Mouse (Mus musculus) liver, postnatal 0 days (tissue): Measurements from ENCODE around the gene Sdha. TPM values are rescaled to one million over a fixed set of nuclear protein-coding genes. Genes with fewer than 3 reads are reported as not detected.

ENCODE experiments used
- ATAC-seq: fragments of 200-750 bp; cut with Nextera tagmentation; 2 replicates; pipeline ENCODE4 v1.8.0; 2017; ENCODE audit warnings: mild to moderate bottlenecking, moderate library complexity
- DNase-seq: peaks from one replicate; pipeline ENCODE4 v3.0.0-alpha.2; 2016
- H3K27ac ChIP-seq: fragments of 300-500 bp; sonication (generic); 2 replicates; pipeline ENCODE4 v1.5.1; 2014; ENCODE audit warnings: antibody characterized with exemption, moderate library complexity, mild to moderate bottlenecking, low read depth
- H3K27me3 ChIP-seq: fragments of 300-500 bp; sonication (generic); 2 replicates; pipeline ENCODE4 v1.6.1; 2014; ENCODE audit warnings: low read length, control low read depth, mixed read lengths; ENCODE audit not compliant: insufficient read depth
- H3K36me3 ChIP-seq: fragments of 300-500 bp; sonication (generic); replicated peaks from 2 replicates; pipeline ENCODE4 v1.6.1; 2014; ENCODE audit warnings: mild to moderate bottlenecking, control low read depth, low read length, moderate library complexity, mixed read lengths; ENCODE audit not compliant: insufficient read depth
- H3K4me1 ChIP-seq: fragments of 300-500 bp; sonication (generic); 2 replicates; pipeline ENCODE4 v1.6.1; 2014; ENCODE audit warnings: antibody characterized with exemption, mild to moderate bottlenecking, control low read depth; ENCODE audit not compliant: insufficient read depth
- H3K4me2 ChIP-seq: fragments of 300-500 bp; sonication (generic); 2 replicates; pipeline ENCODE4 v1.6.1; 2014; ENCODE audit warnings: low read depth, mild to moderate bottlenecking, low read length, moderate library complexity, mixed read lengths
- H3K4me3 ChIP-seq: fragments of 300-500 bp; sonication (generic); 2 replicates; pipeline ENCODE4 v1.5.1; 2014; ENCODE audit warnings: low read depth, low read length
- H3K9ac ChIP-seq: fragments of 300-500 bp; sonication (generic); replicated peaks from 2 replicates; pipeline ENCODE4 v1.6.1; 2014; ENCODE audit warnings: mild to moderate bottlenecking, moderate library complexity
- H3K9me3 ChIP-seq: fragments of 300-500 bp; sonication (generic); 2 replicates; pipeline ENCODE4 v1.6.1; 2016; ENCODE audit warnings: mild to moderate bottlenecking, control low read depth, low read length, mixed read lengths
- CTCF ChIP-seq: sonication (generic); IDR thresholded peaks from 2 replicates; pipeline ENCODE4 v1.5.1; 2016; ENCODE audit warnings: antibody characterized with exemption, low read depth
- EP300 ChIP-seq: IDR thresholded peaks from 2 replicates; pipeline ENCODE4 v1.6.1; 2016; ENCODE audit warnings: antibody characterized with exemption, low read depth, mild to moderate bottlenecking
- WGBS: fragments of 180-500 bp; shearing (Covaris S2); extraction: QIAGEN DNeasy Blood & Tissue Kit; methylation state at CpG from one replicate; pipeline ENCODE4 v1.1.7; 2014; ENCODE audit not compliant: insufficient replicate concordance; 5-methylcytosine and 5-hydroxymethylcytosine counted together
- polyA plus RNA-seq: library from polyadenylated mRNA; unstranded; fragments of >200 nt; fragmentation: Nextera tagmentation; extraction: Ambion mirVana; gene quantifications from 2 replicates; pipeline ENCODE4 v1.2.1, GENCODE M21; 2015

Gene Sdha
- polyA plus RNA-seq, 1 experiment from 2014 or later: 154 TPM

DNA sequence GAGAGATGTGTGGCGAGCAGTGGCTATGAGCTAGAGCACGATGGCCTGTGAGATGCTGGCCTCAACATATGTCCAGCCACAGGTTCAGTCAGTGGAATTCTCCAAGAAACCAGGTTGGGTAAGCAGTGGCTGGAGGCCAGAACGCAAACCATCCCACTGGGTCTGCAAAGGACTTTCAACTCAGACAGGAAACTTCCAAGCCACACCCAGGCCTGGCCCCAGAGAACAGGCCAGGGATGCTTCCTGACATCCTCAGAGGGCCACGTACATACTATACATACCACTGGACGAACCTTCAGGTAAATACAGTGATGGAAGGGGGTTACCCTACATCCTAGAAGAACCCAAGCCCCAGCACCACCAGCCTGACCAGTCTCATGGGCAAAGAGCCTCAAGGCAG, 60.4 kb downstream of the Sdha start:
- TF ChIP-seq CTCF (no peak), EP300 (no peak)
- ATAC-seq: no peak
- Histone ChIP-seq H3K27ac (no peak overlapping the region), H3K4me1 (peaks cover 5% of the 10 kb centered on the region), H3K4me2 (no peak overlapping the region), H3K9ac (no peak overlapping the region), H3K9me3 (no peaks in the 10 kb centered on the region), H3K36me3 (no peaks in the 10 kb centered on the region), H3K4me3 (no peak overlapping the region), H3K27me3 (peaks cover 8% of the 10 kb centered on the region; the same call in 1 of the 2 replicates)
- no peak for DNase-seq
- 79% methylated on average over 5 of the region's 5 CpGs for WGBS

DNA sequence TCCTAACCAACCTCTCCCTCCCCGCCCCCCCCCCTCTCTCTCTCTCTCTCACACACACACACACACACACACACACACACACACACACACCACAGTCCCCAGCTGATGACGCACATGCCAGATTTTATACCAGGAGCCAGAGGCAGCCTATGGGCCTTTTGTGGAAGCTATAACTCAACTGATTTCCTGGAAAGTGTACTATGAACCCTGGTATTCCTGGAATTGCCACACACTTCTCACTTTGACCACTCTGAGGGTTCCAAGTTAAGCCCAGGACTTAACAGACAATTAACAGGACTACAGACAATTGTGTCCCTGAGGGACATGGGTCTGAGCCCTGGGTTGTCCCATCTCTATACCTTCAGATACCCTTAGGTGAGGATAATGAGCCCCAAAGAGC, 67.8 kb downstream of the Sdha start:
- no peak overlapping the region for H3K4me3 ChIP-seq
- no peaks in the 10 kb centered on the region for H3K27me3 ChIP-seq
- DNase-seq (no peak), ATAC-seq (peak; percentile 76)
- H3K4me2 ChIP-seq: no peak overlapping the region
- H3K4me1 ChIP-seq: no peaks in the 10 kb centered on the region; the same call in 1 of the 2 replicates
- no peaks in the 10 kb centered on the region for H3K36me3 ChIP-seq
- H3K27ac ChIP-seq: no peak overlapping the region
- 55% methylated on average over 1 of the region's 2 CpGs for WGBS
- no peaks in the 10 kb centered on the region for H3K9me3 ChIP-seq
- TF ChIP-seq CTCF (no peak), EP300 (no peak)
- no peak overlapping the region for H3K9ac ChIP-seq

GRCm38 (mm10) chr13:74275726-74276125, 74.4 kb downstream of the Sdha start:
- no peak overlapping the region for H3K4me2 ChIP-seq
- no peaks in the 10 kb centered on the region for H3K36me3 ChIP-seq
- H3K27ac ChIP-seq: no peak overlapping the region
- H3K4me3 ChIP-seq: no peak overlapping the region
- no peaks in the 10 kb centered on the region for H3K27me3 ChIP-seq
- peaks cover 2% of the 10 kb centered on the region; the same call in 1 of the 2 replicates for H3K4me1 ChIP-seq
- 42% methylated on average over 4 of the region's 4 CpGs for WGBS
- DNase-seq: no peak
- no peaks in the 10 kb centered on the region for H3K9me3 ChIP-seq
- TF ChIP-seq EP300 (no peak; the same call in 1 of the 2 replicates), CTCF (no peak)
- no peak overlapping the region for H3K9ac ChIP-seq
- ATAC-seq: peak; percentile 29

Other genes starting within 250 kb of the Sdha start
- gene Slc9a3, start 228.8 kb downstream of the Sdha start, polyA plus RNA-seq: not detected in 2 replicates
- gene Exoc3, start 141.5 kb downstream of the Sdha start, polyA plus RNA-seq: 15.7 and 19.6 TPM in 2 replicates
- gene Ahrr, start 57.9 kb downstream of the Sdha start, polyA plus RNA-seq: 0.21 and 0.36 TPM in 2 replicates
- 83.1 and 86.2 TPM in 2 replicates for gene Pdcd6, start 32.7 kb downstream of the Sdha start, polyA plus RNA-seq
- gene Ccdc127, start within 50 bp of the Sdha start, polyA plus RNA-seq: 14.3 and 14.8 TPM in 2 replicates
- not detected in 2 replicates for gene Lrrc14b, start 13.7 kb upstream of the Sdha start, polyA plus RNA-seq
- gene Zfp72, start 40.6 kb upstream of the Sdha start, polyA plus RNA-seq: 0.60 and 0.70 TPM in 2 replicates
- 121 and 125 TPM in 2 replicates for gene Ftl1-ps1, start 49.4 kb upstream of the Sdha start, polyA plus RNA-seq
- 7.7 and 8.0 TPM in 2 replicates for gene Zfp825, start 143.7 kb upstream of the Sdha start, polyA plus RNA-seq